Mouse (Mus musculus) kidney, postnatal 0 days (tissue): ENCODE results near the gene Ly75. TPM values are rescaled to one million over a fixed set of nuclear protein-coding genes. Genes with fewer than 3 reads are reported as not detected.

Experiments used
- ATAC-seq: fragments of 200-750 bp; cut with Nextera tagmentation; replicated peaks from 2 replicates; pipeline ENCODE4 v1.8.0; 2017; ENCODE audit warnings: low read depth, moderate number of reproducible peaks, moderate TSS enrichment, moderate library complexity; ENCODE audit not compliant: low FRiP score
- DNase-seq: peaks from one replicate; pipeline ENCODE4 v3.0.0-alpha.2; 2016; ENCODE audit warnings: low spot score
- H3K27ac ChIP-seq: fragments of 300-500 bp; sonication (generic); 2 replicates; pipeline ENCODE4 v1.5.1; 2014; ENCODE audit warnings: mild to moderate bottlenecking
- H3K27me3 ChIP-seq: fragments of 300-500 bp; sonication (generic); 2 replicates; pipeline ENCODE4 v1.6.1; 2014; ENCODE audit warnings: low read length, mixed read lengths; ENCODE audit not compliant: insufficient read depth
- H3K36me3 ChIP-seq: fragments of 300-500 bp; sonication (generic); 2 replicates; pipeline ENCODE4 v1.6.1; 2014; ENCODE audit warnings: low read length, mixed read lengths; ENCODE audit not compliant: insufficient read depth
- H3K4me1 ChIP-seq: fragments of 300-500 bp; sonication (generic); replicated peaks from 2 replicates; pipeline ENCODE4 v1.6.1; 2014; ENCODE audit warnings: antibody characterized with exemption, low read length, mixed read lengths; ENCODE audit not compliant: insufficient read depth
- H3K4me2 ChIP-seq: fragments of 300-500 bp; sonication (generic); 2 replicates; pipeline ENCODE4 v1.6.1; 2014; ENCODE audit warnings: mild to moderate bottlenecking, low read length, moderate library complexity, mixed read lengths
- H3K4me3 ChIP-seq: fragments of 300-500 bp; sonication (generic); replicated peaks from 2 replicates; pipeline ENCODE4 v1.5.1; 2014; ENCODE audit warnings: low read depth, low read length
- H3K9ac ChIP-seq: fragments of 300-500 bp; sonication (generic); 2 replicates; pipeline ENCODE4 v1.6.1; 2014; ENCODE audit warnings: low read depth, low read length
- H3K9me3 ChIP-seq: fragments of 300-500 bp; sonication (generic); replicated peaks from 2 replicates; pipeline ENCODE4 v1.6.1; 2016; ENCODE audit warnings: low read length, inconsistent platforms, mixed read lengths
- CTCF ChIP-seq: IDR thresholded peaks from 2 replicates; pipeline ENCODE4 v1.5.1; 2016; ENCODE audit warnings: antibody characterized with exemption, low read depth, mild to moderate bottlenecking, moderate library complexity
- WGBS: fragments of 180-500 bp; shearing (Covaris S2); extraction: QIAGEN DNeasy Blood & Tissue Kit; methylation state at CpG from one replicate; pipeline ENCODE4 v1.1.7; 2014; 5-methylcytosine and 5-hydroxymethylcytosine counted together
- polyA plus RNA-seq: library from polyadenylated mRNA; unstranded; fragments of >200 nt; fragmentation: Nextera tagmentation; extraction: Ambion mirVana; gene quantifications from 2 replicates; pipeline ENCODE4 v1.2.1, GENCODE M21; 2015

Gene Ly75
- polyA plus RNA-seq, 1 experiment from 2014 or later: 1.4 TPM

- no peak overlapping the region for H3K27ac ChIP-seq
- 81% methylated on average over 5 of the region's 5 CpGs for WGBS
- no peak for TF ChIP-seq CTCF
- no peaks in the 10 kb centered on the region for H3K4me1 ChIP-seq
- no peaks in the 10 kb centered on the region for H3K27me3 ChIP-seq
- H3K36me3 ChIP-seq: no peaks in the 10 kb centered on the region
- H3K4me3 ChIP-seq: no peak overlapping the region
- H3K4me2 ChIP-seq: no peak overlapping the region
- DNase-seq (no peak), ATAC-seq (no peak)
- no peak overlapping the region for H3K9ac ChIP-seq
- H3K9me3 ChIP-seq: no peaks in the 10 kb centered on the region
Measured at GRCm38 (mm10) chr2:60377260-60377659, 5.8 kb downstream of the Ly75 start.

GRCm38 (mm10) chr2:60375608-60376107, 7.4 kb downstream of the Ly75 start:
- ATAC-seq (no peak), DNase-seq (no peak)

GRCm38 (mm10) chr2:60375126-60375525, 8.0 kb downstream of the Ly75 start:
- Histone ChIP-seq H3K27ac (no peak overlapping the region), H3K9ac (no peak overlapping the region), H3K4me2 (no peak overlapping the region), H3K4me1 (no peaks in the 10 kb centered on the region), H3K4me3 (no peak overlapping the region), H3K36me3 (no peaks in the 10 kb centered on the region), H3K9me3 (no peaks in the 10 kb centered on the region), H3K27me3 (no peaks in the 10 kb centered on the region)
- 87% methylated on average over 8 of the region's 8 CpGs for WGBS
- DNase-seq (no peak), ATAC-seq (no peak)
- TF ChIP-seq CTCF: no peak

More at GRCm38 (mm10) chr2:60375608-60376107, 7.4 kb downstream of the Ly75 start:
- no peak overlapping the region for H3K27ac ChIP-seq
- no peaks in the 10 kb centered on the region for H3K4me1 ChIP-seq
- H3K9ac ChIP-seq: no peak overlapping the region
- no peak overlapping the region for H3K4me3 ChIP-seq
- no peaks in the 10 kb centered on the region for H3K36me3 ChIP-seq
- H3K4me2 ChIP-seq: no peak overlapping the region
- no peaks in the 10 kb centered on the region for H3K9me3 ChIP-seq
- H3K27me3 ChIP-seq: no peaks in the 10 kb centered on the region
- WGBS: 92% methylated on average over 15 of the region's 15 CpGs
- TF ChIP-seq CTCF: no peak

- no peaks in the 10 kb centered on the region for H3K36me3 ChIP-seq
- no peak overlapping the region for H3K27ac ChIP-seq
- 95% methylated on average over 5 of the region's 5 CpGs for WGBS
- H3K4me2 ChIP-seq: no peak overlapping the region
- TF ChIP-seq CTCF: no peak
- H3K4me1 ChIP-seq: no peaks in the 10 kb centered on the region
- no peak overlapping the region for H3K9ac ChIP-seq
- no peak overlapping the region for H3K4me3 ChIP-seq
- ATAC-seq: no peak
- H3K27me3 ChIP-seq: no peaks in the 10 kb centered on the region
- H3K9me3 ChIP-seq: no peaks in the 10 kb centered on the region
- no peak for DNase-seq
Measured at GRCm38 (mm10) chr2:60370188-60370587, 12.9 kb downstream of the Ly75 start.

GRCm38 (mm10) chr2:60369454-60369853, 13.6 kb downstream of the Ly75 start:
- Histone ChIP-seq H3K27me3 (no peaks in the 10 kb centered on the region), H3K9me3 (no peaks in the 10 kb centered on the region), H3K9ac (no peak overlapping the region), H3K27ac (no peak overlapping the region), H3K36me3 (no peaks in the 10 kb centered on the region), H3K4me1 (no peaks in the 10 kb centered on the region), H3K4me2 (no peak overlapping the region), H3K4me3 (no peak overlapping the region)
- 85% methylated on average over 4 of the region's 4 CpGs for WGBS
- DNase-seq (no peak), ATAC-seq (no peak)
- no peak for TF ChIP-seq CTCF

GRCm38 (mm10) chr2:60367871-60368270, 15.2 kb downstream of the Ly75 start:
- Histone ChIP-seq H3K4me1 (no peaks in the 10 kb centered on the region), H3K27me3 (no peaks in the 10 kb centered on the region), H3K4me2 (no peak overlapping the region), H3K9me3 (no peaks in the 10 kb centered on the region), H3K27ac (no peak overlapping the region), H3K4me3 (no peak overlapping the region), H3K36me3 (no peaks in the 10 kb centered on the region), H3K9ac (no peak overlapping the region)
- ATAC-seq (no peak), DNase-seq (no peak)
- 77% methylated on average over 7 of the region's 7 CpGs for WGBS
- no peak for TF ChIP-seq CTCF

- DNase-seq: no peak
- H3K9me3 ChIP-seq: no peaks in the 10 kb centered on the region
- H3K27ac ChIP-seq: no peak overlapping the region
- no peak overlapping the region for H3K4me3 ChIP-seq
- no peaks in the 10 kb centered on the region for H3K36me3 ChIP-seq
- no peak for TF ChIP-seq CTCF
- H3K4me2 ChIP-seq: no peak overlapping the region
- no peak overlapping the region for H3K9ac ChIP-seq
- 95% methylated on average over 2 of the region's 2 CpGs for WGBS
- ATAC-seq: no peak
- no peaks in the 10 kb centered on the region for H3K27me3 ChIP-seq
- H3K4me1 ChIP-seq: no peaks in the 10 kb centered on the region
Measured at GRCm38 (mm10) chr2:60367204-60367603, 15.9 kb downstream of the Ly75 start.
